In the genomic region with DNA sequence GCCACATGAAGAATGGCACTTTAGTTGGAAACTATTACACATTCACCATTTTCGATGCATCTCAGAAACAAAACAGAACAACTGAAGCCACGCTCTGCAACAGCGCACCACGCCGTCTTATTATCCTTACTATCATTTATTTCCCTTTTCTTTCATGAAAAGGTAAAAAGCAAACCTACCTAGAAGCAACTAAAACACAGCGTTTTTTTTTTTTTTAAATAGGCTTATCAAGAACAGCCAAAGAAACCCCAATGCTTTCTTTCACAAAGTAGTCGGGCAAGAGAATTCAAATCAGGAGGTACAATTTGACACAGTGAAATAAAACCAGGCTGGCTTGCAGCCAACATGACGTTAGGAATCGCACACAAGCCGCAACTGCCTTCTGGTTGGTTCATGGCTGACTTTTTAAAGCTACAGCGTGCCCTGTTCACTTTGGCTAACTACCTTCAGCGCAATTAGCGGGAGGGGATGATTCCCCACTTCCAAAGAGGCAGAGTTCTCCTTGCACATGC, we compare ENCODE assay signal across 9 mouse cellular contexts. TPM values are rescaled to one million over a fixed set of nuclear protein-coding genes. Genes with fewer than 3 reads are reported as not detected.
DNase-seq lines count a peak whose midpoint lies in the region; ATAC-seq and TF ChIP-seq lines count a peak whose summit lies in the region.
"Had no signal": no experiment of that assay in that cellular context is flagged by ENCODE, and none has a peak within 500 bp of the region (broad histone marks: within the 10 kb centered on the region; RNA-seq: fewer than 3 reads in every experiment).

No protein-coding gene starts in this region.

- peak; percentile 16 to 72 for TF ChIP-seq EP300 in MEL (IDR thresholded peaks at IDR 0.05; ENCODE audit: low read depth in 1 of 2, low read length in 2 of 2)

- peak overlapping the region; percentile 55 to 58 for H3K4me3 ChIP-seq in MEL (ENCODE audit: control insufficient read depth in 1 of 2, insufficient read depth in 1 of 2, low read depth in 2 of 2, low read length in 2 of 2)
- peak overlapping the region; percentile 42 for H3K4me3 ChIP-seq in bone marrow, adult 2 months (replicated peaks; ENCODE audit: control insufficient read depth, low read depth, low read length)
- peak overlapping the region; percentile 15 for H3K4me3 ChIP-seq in hindbrain, embryonic 14.5 days (replicated peaks; ENCODE audit: low read length)
- H3K4me3 ChIP-seq in lung, embryonic 15.5 days = peak overlapping the region; percentile 26
- H3K4me3 ChIP-seq: erythroblast, embryonic 14.5 days had no signal

- peaks cover 6 to 14% of the 10 kb centered on the region in 2 experiments for H3K4me1 ChIP-seq in MEL (ENCODE audit: control insufficient read depth in 1 of 2, insufficient read depth in 2 of 2, low read length in 2 of 2)
- peaks cover 2% of the 10 kb centered on the region for H3K4me1 ChIP-seq in bone marrow, adult 2 months (ENCODE audit: control insufficient read depth, insufficient read depth, low read length)
- 0 out of 2 replicates have a peak, but pooled peaks cover 3% of the 10 kb centered on the region for H3K4me1 ChIP-seq in hindbrain, embryonic 14.5 days (replicated peaks; ENCODE audit: control insufficient read depth, insufficient read depth, low read length)
- peaks cover 10% of the 10 kb centered on the region for H3K4me1 ChIP-seq in lung, embryonic 15.5 days

- H3K9me3 ChIP-seq in MEL (replicated peaks; ENCODE audit: insufficient read depth, low read length) = no peaks in the 10 kb centered on the region
- H3K9me3 ChIP-seq in hindbrain, embryonic 14.5 days (ENCODE audit: control insufficient read depth, low read length) = no peaks in the 10 kb centered on the region
- no peaks in the 10 kb centered on the region for H3K9me3 ChIP-seq in lung, embryonic 15.5 days

- TF ChIP-seq CTCF in MEL (IDR thresholded peaks at IDR 0.05 in 2 of 3, conservative IDR thresholded peaks at IDR 0.05 in 1 of 3; ENCODE audit: control insufficient read depth in 1 of 3, insufficient read depth in 1 of 3, low read depth in 2 of 3, low read length in 3 of 3, poor library complexity in 1 of 3, severe bottlenecking in 1 of 3) = no peak
- TF ChIP-seq CTCF in bone marrow, adult 2 months (IDR thresholded peaks at IDR 0.05; ENCODE audit: control insufficient read depth, insufficient read depth, low read length) = no peak

- peak overlapping the region; percentile 93 for H3K27ac ChIP-seq in MEL (ENCODE audit: control insufficient read depth, low read depth, low read length)
- no peak overlapping the region for H3K27ac ChIP-seq in bone marrow, adult 2 months (ENCODE audit: control insufficient read depth, insufficient read depth, low read depth, low read length, poor library complexity)
- no peak overlapping the region for H3K27ac ChIP-seq in hindbrain, embryonic 14.5 days
- peak overlapping the region; percentile 48 for H3K27ac ChIP-seq in lung, embryonic 15.5 days

- H3K36me3 ChIP-seq in MEL (ENCODE audit: control insufficient read depth in 1 of 2, insufficient read depth in 2 of 2, low read length in 2 of 2) = peaks cover 0 to 15% of the 10 kb centered on the region in 2 experiments; a peak in 2 of 4 replicates
- H3K36me3 ChIP-seq in hindbrain, embryonic 14.5 days (replicated peaks; ENCODE audit: control insufficient read depth, insufficient read depth) = no peaks in the 10 kb centered on the region
- H3K36me3 ChIP-seq in lung, embryonic 15.5 days = no peaks in the 10 kb centered on the region

- H3K4me2 ChIP-seq in hindbrain, embryonic 14.5 days (replicated peaks) = peak overlapping the region; percentile 43
- H3K4me2 ChIP-seq in lung, embryonic 15.5 days = peak overlapping the region; percentile 56

- TF ChIP-seq RAD21 in MEL (IDR thresholded peaks at IDR 0.05; ENCODE audit: low read depth, low read length) = no peak

- H3K9ac ChIP-seq in MEL (ENCODE audit: control insufficient read depth, low read depth, low read length, poor library complexity, severe bottlenecking) = peak overlapping the region; percentile 75
- H3K9ac ChIP-seq in hindbrain, embryonic 14.5 days = no peak overlapping the region
- peak overlapping the region; percentile 27; the same call in 1 of the 2 replicates for H3K9ac ChIP-seq in lung, embryonic 15.5 days

- WGBS in bone marrow, adult 2 months = 3% methylated on average over 13 of the region's 13 CpGs
- WGBS in hindbrain, embryonic 14.5 days = 51% methylated on average over 13 of the region's 13 CpGs
- 39% methylated on average over 13 of the region's 13 CpGs for WGBS in lung, embryonic 15.5 days

- DNase-seq in MEL (ENCODE audit: low read depth, low spot score) = peak; percentile 95
- DNase-seq in frontal cortex, postnatal 36 days (ENCODE audit: low spot score in 2 of 2) = peak; percentile 60 to 80
- DNase-seq in hindbrain, embryonic 14.5 days (ENCODE audit: low spot score) = peak; percentile 74
- DNase-seq in layer of hippocampus, postnatal 10 days (ENCODE audit: low spot score in 2 of 2) = peak; percentile 61 to 72
- DNase-seq in ovary, postnatal 36 days (ENCODE audit: low spot score) = peak; percentile 27

- no peaks in the 10 kb centered on the region for H3K79me2 ChIP-seq in MEL (ENCODE audit: control insufficient read depth, insufficient read depth, low read length, poor library complexity)

- ATAC-seq in hindbrain, embryonic 14.5 days (ENCODE audit: low FRiP score) = no peak
- ATAC-seq in lung, embryonic 15.5 days (ENCODE audit: borderline replicate concordance, extremely low read depth, low FRiP score, low TSS enrichment) = no peak
- no peak for ATAC-seq in erythroid progenitor cell, adult 5-6 weeks (replicated peaks; ENCODE audit: low FRiP score, poor library complexity, severe bottlenecking)

- TF ChIP-seq POLR2A in MEL (IDR thresholded peaks at IDR 0.05; ENCODE audit: control insufficient read depth in 1 of 2, insufficient read depth in 1 of 2, low read depth in 1 of 2, low read length in 2 of 2, poor library complexity in 1 of 2) = peak in 1 of 2 experiments; percentile 38; a peak in 1 of 4 replicates
- no peak for TF ChIP-seq POLR2A in bone marrow, adult 2 months (IDR thresholded peaks at IDR 0.05; ENCODE audit: borderline replicate concordance, control insufficient read depth, low read depth, low read length)

- no peaks in the 10 kb centered on the region for H3K27me3 ChIP-seq in MEL (ENCODE audit: control insufficient read depth in 1 of 2, insufficient read depth in 2 of 2, low read length in 2 of 2)
- no peaks in the 10 kb centered on the region for H3K27me3 ChIP-seq in hindbrain, embryonic 14.5 days (ENCODE audit: control insufficient read depth, insufficient read depth, low read length)
- H3K27me3 ChIP-seq in lung, embryonic 15.5 days = no peaks in the 10 kb centered on the region

TF ChIP-seq in MEL, 35 proteins besides CTCF, POLR2A, EP300 and RAD21 (continues in another document):
- TF ChIP-seq RCOR1 (IDR thresholded peaks at IDR 0.05; ENCODE audit: low read depth, low read length) = no peak; the same call in 1 of the 2 replicates
- no peak for TF ChIP-seq MEF2A (IDR thresholded peaks at IDR 0.05; ENCODE audit: extremely low read depth, insufficient replicate concordance, low read depth, low read length, poor library complexity, severe bottlenecking)
- TF ChIP-seq TCF12 (IDR thresholded peaks at IDR 0.05; ENCODE audit: low read depth, low read length) = 0 out of 2 replicates have a peak, but pooled peaks have one; percentile 5
- peak; percentile 83; the same call in 1 of the 2 replicates for TF ChIP-seq MYC (IDR thresholded peaks at IDR 0.05; ENCODE audit: low read depth, low read length)
- TF ChIP-seq MYB (IDR thresholded peaks at IDR 0.05; ENCODE audit: low read depth, low read length) = peak; percentile 83
- peak; percentile 68 for TF ChIP-seq HCFC1 (IDR thresholded peaks at IDR 0.05; ENCODE audit: low read depth, low read length)
- no peak for TF ChIP-seq BHLHE40 (IDR thresholded peaks at IDR 0.05; ENCODE audit: borderline replicate concordance, low read depth, low read length)
- TF ChIP-seq USF1 (IDR thresholded peaks at IDR 0.05; ENCODE audit: low read depth, low read length) = no peak
- TF ChIP-seq GABPA (IDR thresholded peaks at IDR 0.05; ENCODE audit: low read depth, low read length) = no peak
- no peak for TF ChIP-seq MAZ (IDR thresholded peaks at IDR 0.05; ENCODE audit: low read depth, low read length)
- peak; percentile 72; the same call in 1 of the 2 replicates for TF ChIP-seq MAX (IDR thresholded peaks at IDR 0.05; ENCODE audit: low read length)
- no peak for TF ChIP-seq ZKSCAN1 (IDR thresholded peaks at IDR 0.05; ENCODE audit: low read depth, low read length)
- TF ChIP-seq ZMIZ1 (IDR thresholded peaks at IDR 0.05; ENCODE audit: low read depth, low read length) = 0 out of 2 replicates have a peak, but pooled peaks have one; percentile 23
- peak; percentile 77 for TF ChIP-seq SIN3A (IDR thresholded peaks at IDR 0.05; ENCODE audit: low read length)
- no peak for TF ChIP-seq E2F4 (IDR thresholded peaks at IDR 0.05; ENCODE audit: borderline replicate concordance, low read depth, low read length)

RNA-seq across cellular contexts. Expression of a gene that starts 3.2 kb away (rescaled TPM):
- 1.1 and 1.9 TPM in 2 replicates for total RNA-seq in MEL (2012; rRNA removed)
- 1 to 10 TPM in 1 of 2 experiments, not detected in 1; 1.2 TPM for polyA plus RNA-seq in MEL (2012; ENCODE audit: insufficient read depth in 1 of 2, insufficient read length in 2 of 2, low read depth in 1 of 2, low replicate concordance in 2 of 2, missing spikeins in 1 of 2)
- not detected in 2 replicates for polyA plus RNA-seq in bone marrow, adult 2 months (2011; ENCODE audit: insufficient read depth, insufficient read length, low replicate concordance, missing spikeins)
- 0.24 and 0.50 TPM in 2 replicates for polyA plus RNA-seq in hindbrain, embryonic 14.5 days (2014; fragmentation: Nextera tagmentation; extraction: Ambion mirVana)
- total RNA-seq in layer of hippocampus, postnatal 10 days (2021) = under 1 TPM; 0.83 to 0.94 TPM
- 1.1 and 1.2 TPM in 2 replicates for polyA plus RNA-seq in lung, embryonic 15.5 days (2015; fragmentation: Nextera tagmentation; extraction: Ambion mirVana)
- total RNA-seq in erythroid progenitor cell, adult 5-6 weeks (2015; ENCODE audit: low replicate concordance) = 5.4 TPM in 1 of 2 replicates, not detected in the other
- not detected in 2 replicates for total RNA-seq in erythroid progenitor cell, adult 5-6 weeks (2017; ENCODE audit: low replicate concordance)
- polyA plus RNA-seq: erythroblast, embryonic 14.5 days had no signal

RNA-seq across cellular contexts. Expression of a gene that starts 31.1 kb away (rescaled TPM):
- total RNA-seq in MEL (2012; rRNA removed) = 0.08 TPM in 1 of 2 replicates, not detected in the other
- polyA plus RNA-seq in MEL (2012; ENCODE audit: insufficient read depth in 1 of 2, insufficient read length in 2 of 2, low read depth in 1 of 2, low replicate concordance in 2 of 2, missing spikeins in 1 of 2) = not detected
- not detected in 2 replicates for polyA plus RNA-seq in bone marrow, adult 2 months (2011; ENCODE audit: insufficient read depth, insufficient read length, low replicate concordance, missing spikeins)
- polyA plus RNA-seq in hindbrain, embryonic 14.5 days (2014; fragmentation: Nextera tagmentation; extraction: Ambion mirVana) = not detected in 2 replicates
- total RNA-seq in layer of hippocampus, postnatal 10 days (2021) = not detected
- polyA plus RNA-seq in lung, embryonic 15.5 days (2015; fragmentation: Nextera tagmentation; extraction: Ambion mirVana) = 0.08 and 0.12 TPM in 2 replicates
- total RNA-seq in erythroid progenitor cell, adult 5-6 weeks (2015; ENCODE audit: low replicate concordance) = not detected in 2 replicates
- total RNA-seq in erythroid progenitor cell, adult 5-6 weeks (2017; ENCODE audit: low replicate concordance) = 0.39 TPM in 1 of 2 replicates, not detected in the other
- polyA plus RNA-seq: erythroblast, embryonic 14.5 days had no signal

Comparison
In these comparisons a context has a peak if more than half of its experiments do, and no peak if none do; other contexts are left out.
1. DNase-seq: peak in every context shown above with its lines; median percentile 95 in MEL; 74 in hindbrain, embryonic 14.5 days; 70 in frontal cortex, postnatal 36 days; 66 in layer of hippocampus, postnatal 10 days; 27 in ovary, postnatal 36 days.
2. H3K27ac ChIP-seq: peak in MEL (single experiment) and lung, embryonic 15.5 days (single experiment); none in bone marrow, adult 2 months (single experiment) and hindbrain, embryonic 14.5 days (single experiment).
3. Peak in every context shown above with its lines, with median percentiles within 50 percentile points of each other: H3K4me3 ChIP-seq.